Mouse (Mus musculus): ENCODE measurements around the gene Tekt2. TPM values are rescaled to one million over a fixed set of nuclear protein-coding genes. Genes with fewer than 3 reads are reported as not detected.

Tekt2 gene
- total RNA-seq (2022), result 1 to 10 TPM in 2 of 4 experiments, under 1 TPM in 2; 0.86 to 1.6 (median 1.3) TPM

DNA sequence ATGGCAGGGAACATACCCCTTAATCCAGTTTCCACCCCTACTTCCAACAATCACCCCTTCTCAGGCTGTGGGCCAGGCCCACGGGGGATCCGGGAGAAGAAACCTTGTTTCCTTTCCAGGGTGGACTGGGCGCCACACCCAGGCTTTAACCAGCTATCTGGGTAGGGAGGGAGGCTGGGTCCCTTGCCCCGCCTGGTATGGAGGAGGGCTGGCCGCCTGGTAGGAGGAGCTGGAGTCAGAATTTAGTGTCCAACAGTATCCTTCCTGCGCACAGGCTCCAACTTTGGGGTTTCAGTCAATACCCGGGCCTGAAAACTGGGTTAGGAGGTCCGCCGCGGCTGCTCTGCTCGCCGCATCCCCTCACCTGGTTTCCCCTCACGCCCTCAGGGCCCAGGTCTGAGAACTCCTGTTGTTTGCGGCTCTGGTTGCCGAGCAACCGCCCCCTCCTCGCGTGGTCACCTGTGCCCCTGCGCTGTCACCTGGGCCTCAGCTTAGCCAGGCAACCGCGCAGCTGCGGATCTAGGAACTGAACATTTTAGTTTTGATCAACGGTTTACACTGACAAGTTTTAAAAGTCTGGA, at the start of gene Tekt2:
Gene Tekt2 (minus strand): TSS at position 408 of the 581 bp plus-strand sequence.
- DNase-seq (ENCODE audit: low spot score in 2 of 2), result no peak

DNA sequence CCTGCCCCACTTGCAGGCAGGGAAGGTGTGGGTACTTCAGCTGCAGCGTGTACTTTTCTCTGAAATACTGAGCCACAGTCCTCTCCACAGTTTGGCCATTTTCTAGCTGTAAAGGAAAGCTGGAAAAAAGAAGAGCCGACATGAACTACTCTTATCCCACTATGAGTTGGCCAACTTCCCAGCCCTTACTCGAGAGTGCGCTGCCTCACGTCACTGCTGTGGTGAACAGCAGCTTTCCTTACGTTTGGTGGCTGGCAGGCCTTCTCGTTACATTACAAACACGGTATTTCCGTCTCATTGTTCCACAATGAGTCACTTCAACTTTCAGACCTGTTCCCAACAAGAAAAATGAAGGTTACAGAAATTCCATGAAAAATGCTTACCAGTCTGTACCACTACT, 46.0 kb upstream of the Tekt2 start:
- DNase-seq (ENCODE audit: low spot score in 2 of 2), result peak in 1 of 2 experiments; percentile 6

DNA sequence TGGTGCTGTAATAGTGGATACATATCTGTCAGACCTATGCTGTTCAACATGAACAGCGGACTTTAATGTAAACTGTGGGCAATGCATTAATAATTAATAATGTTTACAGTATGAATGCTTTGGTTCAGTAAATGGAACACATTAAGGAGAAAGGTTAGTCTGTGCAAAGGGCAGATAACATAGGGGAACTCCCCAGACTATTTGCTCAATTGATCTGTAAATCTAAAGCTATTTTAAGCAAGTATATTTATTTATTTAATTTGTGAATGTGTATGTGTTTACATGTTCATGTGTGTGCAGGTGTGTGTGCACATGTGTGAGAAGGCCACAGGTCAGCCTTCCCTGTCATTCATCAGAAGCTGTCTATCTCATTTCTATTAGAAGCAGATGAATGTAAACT, 34.6 kb upstream of the Tekt2 start:
- DNase-seq (ENCODE audit: low spot score in 2 of 2), result no peak

DNA sequence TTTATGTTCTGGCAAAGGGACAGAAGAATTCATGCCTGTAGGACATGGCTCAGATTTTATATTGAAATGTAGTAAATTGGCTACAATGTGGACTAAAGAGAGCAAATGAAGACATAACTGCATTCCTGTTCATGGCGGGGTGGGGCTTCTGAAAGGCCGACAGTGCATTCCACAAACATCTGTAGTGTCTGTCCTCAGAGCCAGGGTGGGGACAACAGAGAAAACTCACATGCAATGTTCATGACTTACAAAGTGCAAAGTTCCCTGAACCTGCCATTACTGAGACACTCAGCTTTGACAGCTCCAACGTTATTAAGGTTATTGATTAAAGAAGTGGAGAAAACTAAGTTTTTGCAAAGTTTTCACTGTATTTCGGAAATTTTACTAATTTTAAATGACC, 18.0 kb upstream of the Tekt2 start:
- no peak for DNase-seq (ENCODE audit: low spot score in 2 of 2)

DNA sequence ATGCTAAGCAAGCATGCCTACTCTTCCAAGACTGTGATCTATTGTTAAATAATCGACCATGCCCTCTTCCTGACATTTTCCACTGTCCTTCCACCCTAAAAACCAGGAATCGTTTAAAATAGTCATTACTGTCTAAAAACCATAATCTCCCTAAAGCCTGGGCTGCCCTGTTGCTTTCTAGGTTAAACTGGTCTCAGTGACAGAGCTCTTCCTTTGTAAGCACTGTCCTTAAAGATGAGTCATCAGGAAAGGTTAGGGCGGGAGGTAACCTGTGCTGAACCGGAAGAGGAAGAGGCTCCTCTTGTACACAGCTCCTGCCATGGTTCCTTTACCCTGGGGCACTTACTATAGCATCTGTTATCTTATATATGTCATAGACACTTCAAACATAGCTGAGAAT, 14.0 kb upstream of the Tekt2 start:
- DNase-seq (ENCODE audit: low spot score in 2 of 2), result no peak

DNA sequence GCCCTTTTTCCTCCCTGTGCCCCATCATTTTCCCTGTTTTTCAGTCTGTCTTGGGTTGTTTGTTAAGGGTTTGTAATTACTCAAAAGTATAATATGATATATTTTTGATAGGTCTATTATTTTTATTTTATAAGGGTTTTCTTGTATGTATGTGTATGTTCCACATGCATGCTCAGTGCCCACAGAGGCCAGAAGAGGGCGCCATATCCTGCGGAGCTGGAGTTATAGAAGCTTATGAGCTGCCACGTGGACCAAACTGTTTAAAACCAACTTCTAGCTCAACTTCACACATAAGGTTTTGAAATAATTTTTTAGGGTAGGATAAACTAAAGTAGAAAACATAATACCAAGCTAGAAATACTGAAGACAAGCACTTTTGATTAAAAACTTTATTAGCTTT, 6.9 kb upstream of the Tekt2 start:
- no peak for DNase-seq (ENCODE audit: low spot score in 2 of 2)

DNA sequence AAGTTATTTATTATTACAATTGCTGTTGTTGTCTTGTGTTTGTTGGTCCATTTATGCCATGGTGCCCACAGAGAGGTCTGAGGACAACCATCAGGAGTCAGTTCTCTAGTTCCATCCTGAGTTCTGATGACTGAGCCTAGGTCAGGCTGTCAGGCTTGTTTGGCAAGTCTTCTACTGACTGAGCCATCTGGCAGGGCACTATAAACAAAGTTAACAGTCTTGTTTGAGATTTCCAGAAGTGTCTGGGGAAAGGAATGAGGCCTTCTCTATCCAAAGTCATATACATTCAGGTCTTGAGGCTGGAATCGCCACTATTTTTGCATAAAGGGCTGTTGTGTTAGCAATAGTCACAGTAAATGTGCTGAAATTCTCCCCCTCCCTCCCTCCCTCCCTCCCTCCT, 6.3 kb upstream of the Tekt2 start:
- DNase-seq (ENCODE audit: low spot score in 2 of 2), result no peak

DNA sequence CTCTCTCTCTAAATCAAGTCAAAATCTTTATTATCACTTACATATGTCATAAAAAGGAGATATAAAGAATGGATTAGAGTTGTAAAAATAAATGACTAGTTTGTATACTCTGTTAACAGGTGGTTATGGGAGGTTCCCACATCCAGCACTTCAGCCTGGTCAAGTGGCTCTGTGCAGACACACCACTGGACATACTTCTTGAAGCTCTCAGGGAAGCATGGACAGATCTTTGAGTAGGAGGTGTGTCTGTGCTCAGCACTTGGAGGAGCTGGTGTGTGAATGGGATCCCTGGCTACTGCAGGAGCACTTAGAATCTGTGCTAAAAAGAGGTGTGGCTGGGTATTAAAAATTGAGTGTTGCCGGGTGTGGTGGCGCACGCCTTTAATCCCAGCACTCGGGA, 4.8 kb upstream of the Tekt2 start:
- DNase-seq (ENCODE audit: low spot score in 2 of 2), result no peak

DNA sequence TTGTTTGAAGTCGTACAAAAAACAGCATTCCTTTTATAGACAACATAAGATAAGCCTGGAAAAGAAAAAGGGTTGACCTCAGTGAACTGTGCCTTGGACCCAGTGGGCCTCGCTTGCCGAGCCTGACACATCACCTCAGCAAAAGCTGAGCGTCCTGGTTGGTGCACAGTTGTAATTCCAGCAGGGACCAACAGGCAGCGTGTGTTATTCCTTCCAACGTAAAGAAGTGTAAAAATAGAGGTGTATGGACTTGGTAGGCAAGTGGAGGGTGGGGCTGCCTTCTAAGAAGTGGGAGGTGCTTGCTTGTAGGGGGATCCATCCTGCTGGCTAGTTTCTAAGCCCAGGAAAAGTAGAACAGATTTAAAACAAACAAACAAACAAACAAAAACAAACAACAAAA, 548 bp upstream of the Tekt2 start:
- no peak for DNase-seq (ENCODE audit: low spot score in 2 of 2)

DNA sequence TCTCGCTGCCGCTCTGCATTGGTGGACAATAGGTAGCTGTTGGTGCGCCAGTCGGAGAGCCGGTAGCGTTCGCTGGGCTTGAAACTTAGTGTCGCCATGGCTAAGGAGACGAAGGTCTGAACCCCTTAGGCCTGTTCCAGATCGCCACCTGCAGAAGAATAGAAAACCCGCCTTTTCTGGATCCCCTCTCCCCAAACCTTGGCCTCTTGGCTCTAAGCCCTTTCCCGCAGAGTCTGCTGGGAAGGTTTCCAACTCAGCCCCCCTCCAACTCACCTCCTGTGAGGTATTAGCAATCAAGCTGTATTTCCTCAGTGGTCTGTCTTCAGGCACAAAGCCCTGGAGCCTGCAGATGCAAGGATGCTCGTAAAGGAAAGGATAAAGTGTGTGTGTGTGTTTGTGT, 627 bp downstream of the Tekt2 start:
- DNase-seq (ENCODE audit: low spot score in 2 of 2), result no peak

DNA sequence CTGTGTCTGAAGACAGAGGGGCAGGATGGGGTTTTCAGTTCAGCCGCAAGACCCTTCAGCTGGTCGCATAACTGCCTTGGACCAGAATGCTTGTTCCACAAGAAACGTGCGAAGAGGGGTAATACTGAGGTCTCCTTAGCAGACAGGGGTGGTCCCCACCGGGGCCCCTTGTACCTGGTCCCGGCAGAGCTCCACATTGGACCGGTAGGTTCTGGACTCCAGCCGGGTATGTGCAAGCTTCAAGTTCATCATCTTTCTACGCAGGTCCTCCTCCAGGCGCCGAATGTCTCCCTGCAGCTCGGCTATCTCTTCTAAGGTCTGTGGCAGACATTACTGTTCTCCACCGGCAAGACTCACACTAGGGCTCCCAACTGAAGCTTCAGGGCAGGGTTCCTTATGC, 2.8 kb downstream of the Tekt2 start:
- DNase-seq (ENCODE audit: low spot score in 2 of 2), result no peak

DNA sequence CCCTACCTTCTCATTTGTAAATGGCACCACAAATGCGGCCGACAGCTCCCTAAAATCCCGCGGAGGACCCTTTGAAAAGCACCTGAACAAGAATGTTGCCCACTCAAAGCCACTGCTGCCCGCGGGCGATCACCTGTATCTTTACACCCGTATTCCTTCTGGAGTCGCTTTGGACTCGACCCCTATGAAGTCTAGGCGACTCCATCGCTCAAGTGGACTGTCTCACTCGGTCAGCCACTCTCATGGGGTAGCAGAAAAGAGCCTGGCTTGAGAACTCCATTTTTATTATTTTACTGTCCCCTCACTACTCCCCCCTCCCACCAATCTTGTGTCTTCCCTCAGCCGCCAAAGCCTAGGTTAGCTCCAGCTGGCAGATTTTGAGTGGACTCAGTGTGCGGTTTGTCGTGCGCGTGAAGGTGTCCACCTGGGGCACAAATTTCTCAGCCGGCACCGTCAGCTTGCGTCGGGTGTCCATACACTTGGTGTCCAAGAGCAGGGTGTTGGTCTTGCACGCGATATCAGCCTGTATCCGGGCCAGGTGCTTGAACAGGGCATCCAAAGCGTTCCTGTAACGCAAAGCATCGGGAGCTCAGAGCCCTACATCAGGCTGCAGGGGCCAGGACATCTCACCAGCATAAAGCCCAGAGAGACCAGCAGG, 3.5 kb downstream of the Tekt2 start:
- DNase-seq (ENCODE audit: low spot score in 2 of 2), result no peak

DNA sequence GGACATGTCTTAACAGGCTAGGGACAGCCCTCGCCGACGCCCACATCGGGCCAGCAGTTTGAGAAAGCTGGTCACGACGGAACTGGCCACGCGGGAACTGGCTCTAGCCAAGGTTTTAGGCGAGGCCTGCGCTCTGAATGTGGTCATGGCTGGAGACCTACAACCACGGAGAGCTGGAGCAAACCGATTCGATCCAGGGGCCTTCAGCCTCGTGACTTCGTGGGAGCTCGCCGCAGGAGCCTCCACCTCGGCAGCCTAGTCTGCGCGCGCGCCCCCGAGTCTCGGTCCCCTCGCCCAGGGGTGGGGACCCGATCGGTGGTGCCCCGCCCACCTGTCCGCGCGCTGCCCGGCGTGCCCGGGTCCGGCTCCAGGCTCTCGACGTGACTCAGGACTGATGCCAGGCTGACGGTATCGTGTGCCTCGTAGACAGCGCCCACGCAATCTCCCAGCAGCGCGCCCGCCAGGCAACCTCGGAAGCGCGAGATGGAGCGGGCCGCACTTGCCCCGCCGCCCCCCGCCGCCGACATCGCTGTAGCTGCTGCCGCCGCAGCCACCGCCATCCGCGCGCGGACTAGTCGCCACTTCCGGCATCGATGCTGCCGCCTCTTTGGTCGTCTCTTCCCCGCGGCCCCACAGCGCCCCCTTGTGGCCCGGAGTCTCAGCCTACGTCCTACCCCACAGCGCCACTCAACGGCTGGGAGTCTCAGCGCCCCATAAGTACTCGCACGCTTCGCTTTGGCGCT, 4.2 kb downstream of the Tekt2 start, which contains the start of gene Adprhl2:
Gene Adprhl2 (minus strand): TSS at position 593 of the 743 bp plus-strand sequence.
- DNase-seq (ENCODE audit: low spot score in 2 of 2), result peak; percentile 92 to 100

DNA sequence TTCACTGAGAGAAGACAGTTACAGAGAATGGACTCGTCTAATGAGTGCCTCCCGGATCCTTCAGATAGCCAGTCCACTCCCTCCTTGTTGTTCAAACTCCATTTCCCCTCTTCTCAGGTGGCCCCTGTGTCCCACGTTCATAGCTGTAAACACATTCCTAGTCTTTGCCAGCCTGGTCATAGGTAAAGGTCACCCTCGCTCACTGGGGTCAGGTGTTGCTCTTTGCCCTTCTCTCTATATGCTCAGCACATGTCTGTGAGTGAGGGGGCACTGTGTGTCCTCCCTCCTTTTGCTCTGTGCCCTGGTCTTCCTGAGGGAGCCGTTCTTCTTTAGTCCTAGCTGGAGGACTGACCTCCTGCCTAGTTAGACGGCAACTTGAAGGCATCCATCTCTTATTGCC, 5.7 kb downstream of the Tekt2 start:
- DNase-seq (ENCODE audit: low spot score in 2 of 2), result no peak

DNA sequence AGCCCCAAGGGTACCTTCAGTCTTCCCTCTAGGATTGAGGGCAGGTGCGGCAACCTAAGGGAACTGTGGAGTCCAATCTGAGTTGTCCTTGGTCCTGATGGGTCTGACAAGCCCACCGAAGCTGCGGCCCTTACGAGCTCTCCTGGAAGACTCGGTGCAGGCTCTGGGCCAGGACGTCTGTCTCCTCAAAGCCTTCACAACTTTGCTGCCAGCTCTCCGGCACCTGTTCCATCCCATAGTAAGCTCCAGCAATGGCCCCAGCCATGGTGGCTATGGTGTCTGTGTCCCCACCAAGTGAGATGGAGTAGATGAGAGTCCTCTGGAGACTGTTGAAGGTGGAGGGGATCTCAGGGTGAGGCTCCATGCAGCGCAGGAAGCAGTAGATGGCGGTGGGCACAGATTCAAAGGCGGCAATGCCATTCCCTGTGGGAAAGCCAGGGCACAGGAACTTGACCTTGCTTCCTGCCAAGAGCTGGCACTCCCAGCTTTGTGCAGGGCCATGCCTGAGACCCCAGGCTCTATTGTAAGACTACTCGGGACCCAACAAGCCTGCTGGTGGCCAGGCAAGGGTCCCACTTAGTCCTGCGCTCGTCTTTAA, 8.9 kb downstream of the Tekt2 start:
- DNase-seq (ENCODE audit: low spot score in 2 of 2), result no peak

DNA sequence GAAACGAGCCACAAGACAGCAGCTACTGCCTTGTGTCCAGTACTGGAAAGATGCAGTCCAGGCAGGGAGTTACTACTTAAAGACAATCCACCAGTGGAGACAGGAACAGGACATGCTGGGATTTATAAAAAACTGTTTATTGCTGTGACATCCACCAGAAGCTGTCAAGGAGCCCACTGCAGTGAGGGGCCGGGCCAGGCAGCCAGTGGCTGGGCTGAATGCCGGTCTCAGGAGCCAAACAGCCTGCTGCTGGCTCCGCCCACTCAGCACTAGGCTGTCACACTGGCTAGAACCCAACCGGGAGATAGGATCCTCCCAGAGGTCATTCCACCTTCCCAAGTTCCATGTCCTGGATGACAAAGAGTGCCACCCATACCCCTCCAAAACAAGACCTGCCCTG, 9.6 kb downstream of the Tekt2 start:
- DNase-seq (ENCODE audit: low spot score in 2 of 2), result no peak

DNA sequence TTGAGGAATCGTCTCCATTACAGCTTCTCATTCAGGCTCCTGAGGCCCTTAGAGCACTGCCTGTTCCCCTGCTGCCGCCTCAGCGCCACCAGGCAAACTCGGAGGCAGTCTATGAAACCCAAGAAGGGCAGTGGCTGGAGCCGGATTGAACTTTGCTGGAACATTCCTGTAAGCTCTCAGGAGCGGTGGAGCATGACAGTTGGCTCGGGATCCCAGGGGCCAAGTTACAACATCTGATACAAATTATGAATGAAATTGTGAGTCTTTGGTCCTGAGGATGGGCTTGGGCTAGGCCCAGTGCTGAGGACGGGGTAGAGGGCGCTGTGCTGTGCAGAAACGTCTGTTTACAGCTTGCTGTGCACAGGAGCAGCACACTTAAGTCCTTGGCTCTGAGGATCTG, 11.1 kb downstream of the Tekt2 start:
- DNase-seq (ENCODE audit: low spot score in 2 of 2), result no peak

DNA sequence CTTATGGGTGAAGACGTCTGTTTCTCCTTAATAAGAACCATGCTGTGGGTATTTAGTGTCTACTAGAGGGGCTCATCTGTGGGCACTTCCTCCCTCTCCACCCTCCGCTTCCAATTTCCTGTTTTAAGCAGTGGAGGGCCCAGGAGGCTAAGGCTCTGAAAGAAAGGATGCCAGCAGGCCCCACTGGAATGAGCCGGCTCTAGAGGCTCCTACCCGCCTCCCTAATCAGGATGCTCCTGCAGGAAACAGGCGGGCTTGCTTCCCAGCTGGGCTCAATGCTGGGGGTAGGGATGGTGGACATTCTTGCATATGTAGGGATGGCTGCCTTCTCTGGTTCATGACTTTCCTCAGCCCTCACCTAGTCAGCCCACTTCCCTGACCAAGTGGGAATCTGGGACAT, 12.3 kb downstream of the Tekt2 start:
- DNase-seq (ENCODE audit: low spot score in 2 of 2), result no peak

DNA sequence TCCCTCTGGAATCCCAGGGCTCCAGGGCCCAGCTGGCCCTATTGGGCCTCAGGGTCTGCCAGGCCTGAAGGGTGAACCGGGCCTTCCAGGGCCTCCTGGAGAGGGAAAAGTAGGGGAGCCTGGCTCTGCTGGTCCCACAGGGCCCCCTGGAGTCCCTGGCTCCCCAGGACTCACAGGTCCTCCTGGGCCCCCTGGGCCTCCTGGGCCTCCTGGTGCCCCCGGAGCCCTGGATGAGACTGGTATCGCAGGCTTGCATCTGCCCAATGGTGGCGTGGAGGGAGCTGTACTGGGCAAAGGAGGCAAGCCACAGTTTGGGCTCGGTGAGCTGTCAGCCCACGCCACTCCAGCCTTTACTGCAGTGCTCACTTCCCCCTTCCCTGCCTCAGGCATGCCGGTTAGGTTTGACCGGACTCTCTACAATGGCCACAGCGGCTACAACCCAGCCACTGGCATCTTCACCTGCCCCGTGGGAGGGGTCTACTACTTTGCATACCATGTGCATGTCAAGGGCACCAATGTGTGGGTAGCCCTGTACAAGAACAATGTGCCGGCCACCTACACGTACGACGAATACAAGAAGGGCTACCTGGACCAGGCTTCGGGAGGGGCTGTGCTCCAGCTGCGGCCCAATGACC, 13.8 kb downstream of the Tekt2 start:
- DNase-seq (ENCODE audit: low spot score in 2 of 2), result no peak

DNA sequence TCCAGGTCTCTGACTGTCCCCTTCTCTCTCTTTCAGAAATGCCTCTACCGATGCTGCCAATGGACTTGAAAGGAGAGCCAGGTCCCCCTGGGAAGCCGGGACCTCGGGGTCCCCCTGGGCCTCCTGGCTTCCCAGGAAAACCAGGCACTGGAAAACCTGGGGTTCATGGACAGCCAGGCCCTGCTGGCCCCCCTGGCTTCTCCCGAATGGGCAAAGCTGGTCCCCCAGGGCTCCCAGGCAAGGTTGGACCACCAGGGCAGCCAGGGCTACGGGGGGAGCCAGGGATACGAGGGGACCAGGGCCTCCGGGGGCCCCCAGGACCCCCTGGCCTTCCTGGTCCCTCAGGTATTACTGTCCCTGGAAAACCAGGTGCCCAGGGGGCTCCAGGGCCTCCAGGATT, 15.1 kb downstream of the Tekt2 start:
- DNase-seq (ENCODE audit: low spot score in 2 of 2), result no peak

DNA sequence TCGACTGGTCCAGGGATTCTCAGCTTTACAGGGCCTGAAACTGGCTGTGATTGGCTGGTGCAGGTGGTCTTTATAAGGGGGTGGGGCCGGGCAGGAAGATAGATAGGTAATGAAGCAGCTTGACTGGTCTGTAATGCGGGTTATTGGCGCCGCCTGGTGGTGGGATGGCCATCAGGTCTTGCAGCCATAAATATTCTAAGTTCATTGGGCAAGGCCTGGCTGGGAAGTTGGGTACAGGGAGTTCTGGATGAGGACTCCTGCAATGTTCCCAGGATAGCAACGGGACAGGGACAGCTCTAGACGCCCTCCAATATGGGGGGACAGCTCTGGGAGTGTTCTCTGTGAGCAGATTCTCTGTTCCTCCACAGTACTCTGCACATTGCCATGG, 15.6 kb downstream of the Tekt2 start:
- DNase-seq (ENCODE audit: low spot score in 2 of 2), result peak in 1 of 2 experiments; percentile 86

Measured in left cerebral cortex, adult 8-10 months (tissue).